ENCODE assay signal across 7 mouse cellular contexts in genomic region chr13:49652481-49653179, GRCm38 (mm10). TPM values are rescaled to one million over a fixed set of nuclear protein-coding genes. Genes with fewer than 3 reads are reported as not detected.
DNase-seq lines count a peak whose midpoint lies in the region; ATAC-seq lines count a peak whose summit lies in the region.

TSS of gene Cenpp (minus strand) at chr13:49652785.
TSS of gene Nol8 (plus strand) at chr13:49653078.

- H3K4me1 ChIP-seq in embryonic facial prominence, embryonic 12.5 days: peaks cover 7% of the 10 kb centered on the region; the same call in 1 of the 2 replicates
- peaks cover 4% of the 10 kb centered on the region for H3K4me1 ChIP-seq in limb, embryonic 11.5 days (ENCODE audit: control insufficient read depth, insufficient read depth, low read length)
- H3K4me1 ChIP-seq in midbrain, embryonic 14.5 days (ENCODE audit: control insufficient read depth, insufficient read depth, low read length): peaks cover 12% of the 10 kb centered on the region; the same call in 1 of the 2 replicates

- WGBS in embryonic facial prominence, embryonic 12.5 days: under 1% methylated on average over 68 of the region's 68 CpGs
- under 1% methylated on average over 64 of the region's 68 CpGs for WGBS in limb, embryonic 11.5 days
- WGBS in midbrain, embryonic 14.5 days: under 1% methylated on average over 68 of the region's 68 CpGs

- H3K9ac ChIP-seq in embryonic facial prominence, embryonic 12.5 days: peak within 1 kb of the TSS; percentile 61
- H3K9ac ChIP-seq in limb, embryonic 11.5 days (ENCODE audit: low read length): peak within 1 kb of the TSS; percentile 61
- H3K9ac ChIP-seq in midbrain, embryonic 14.5 days (replicated peaks; ENCODE audit: low read length): peak within 1 kb of the TSS; percentile 47

- peak within 1 kb of the TSS; percentile 81 for H3K4me3 ChIP-seq in embryonic facial prominence, embryonic 12.5 days
- H3K4me3 ChIP-seq in limb, embryonic 11.5 days (ENCODE audit: low read depth, low read length): peak within 1 kb of the TSS; percentile 82
- H3K4me3 ChIP-seq in midbrain, embryonic 14.5 days (replicated peaks; ENCODE audit: low read depth, low read length): peak within 1 kb of the TSS; percentile 56

- peak; percentile 99 for DNase-seq in adrenal gland, postnatal 25 days
- DNase-seq in heart, adult 11 months: peak; percentile 100
- peak; percentile 99 for DNase-seq in kidney, adult 18-20 months
- peak; percentile 100 for DNase-seq in limb, embryonic 11.5 days (ENCODE audit: low spot score)
- DNase-seq in midbrain, embryonic 14.5 days: peak; percentile 100
- peak; percentile 99 for DNase-seq in spleen, adult 18-20 months

- ATAC-seq in embryonic facial prominence, embryonic 12.5 days (ENCODE audit: insufficient number of reproducible peaks, insufficient read depth, low FRiP score, low TSS enrichment): peak; percentile 98
- peak; percentile 99 for ATAC-seq in limb, embryonic 11.5 days (ENCODE audit: insufficient number of reproducible peaks, low FRiP score, low TSS enrichment, low read depth)
- ATAC-seq in midbrain, embryonic 14.5 days (ENCODE audit: low FRiP score, low TSS enrichment): peak; percentile 99

- peak within 1 kb of the TSS; percentile 46; the same call in 1 of the 2 replicates for H3K27ac ChIP-seq in embryonic facial prominence, embryonic 12.5 days
- no peak within 1 kb of the TSS for H3K27ac ChIP-seq in limb, embryonic 11.5 days (replicated peaks; ENCODE audit: low read depth, low read length)
- no peak within 1 kb of the TSS for H3K27ac ChIP-seq in midbrain, embryonic 14.5 days (replicated peaks; ENCODE audit: low read depth, low read length)

- no peaks in the 10 kb centered on the region for H3K27me3 ChIP-seq in embryonic facial prominence, embryonic 12.5 days
- no peaks in the 10 kb centered on the region for H3K27me3 ChIP-seq in limb, embryonic 11.5 days (ENCODE audit: control insufficient read depth, insufficient read depth, low read length)
- no peaks in the 10 kb centered on the region for H3K27me3 ChIP-seq in midbrain, embryonic 14.5 days (ENCODE audit: control insufficient read depth, insufficient read depth, low read length)

- H3K36me3 ChIP-seq in embryonic facial prominence, embryonic 12.5 days: peaks cover 2% of the 10 kb centered on the region; the same call in 1 of the 2 replicates
- H3K36me3 ChIP-seq in limb, embryonic 11.5 days (ENCODE audit: control insufficient read depth, insufficient read depth, low read length): no peaks in the 10 kb centered on the region; the same call in 1 of the 2 replicates
- peaks cover 15% of the 10 kb centered on the region for H3K36me3 ChIP-seq in midbrain, embryonic 14.5 days (ENCODE audit: control insufficient read depth, insufficient read depth, low read length)

- H3K9me3 ChIP-seq in embryonic facial prominence, embryonic 12.5 days: no peaks in the 10 kb centered on the region
- H3K9me3 ChIP-seq in limb, embryonic 11.5 days (ENCODE audit: control insufficient read depth, low read length): no peaks in the 10 kb centered on the region
- H3K9me3 ChIP-seq in midbrain, embryonic 14.5 days (ENCODE audit: control insufficient read depth, low read length): no peaks in the 10 kb centered on the region

- H3K4me2 ChIP-seq in embryonic facial prominence, embryonic 12.5 days (replicated peaks): peak within 1 kb of the TSS; percentile 72
- peak within 1 kb of the TSS; percentile 74 for H3K4me2 ChIP-seq in limb, embryonic 11.5 days (ENCODE audit: low read depth, severe bottlenecking)
- peak within 1 kb of the TSS; percentile 77 for H3K4me2 ChIP-seq in midbrain, embryonic 14.5 days (ENCODE audit: low read length)

RNA-seq across cellular contexts. Expression of gene Cenpp, which starts in this region (rescaled TPM):
- 2.9 and 4.7 TPM in 2 replicates for total RNA-seq in adrenal gland, postnatal 25 days (2021)
- 26.9 and 29.2 TPM in 2 replicates for polyA plus RNA-seq in embryonic facial prominence, embryonic 12.5 days (2016; fragmentation: Nextera tagmentation; extraction: Ambion mirVana)
- polyA plus RNA-seq in limb, embryonic 11.5 days (2014; fragmentation: Nextera tagmentation; extraction: Ambion mirVana): 38.6 TPM in 2 replicates
- 7.4 and 9.6 TPM in 2 replicates for polyA plus RNA-seq in midbrain, embryonic 14.5 days (2014; fragmentation: Nextera tagmentation; extraction: Ambion mirVana)

RNA-seq across cellular contexts. Expression of gene Nol8, which starts in this region (rescaled TPM):
- 18.8 and 25.6 TPM in 2 replicates for total RNA-seq in adrenal gland, postnatal 25 days (2021)
- polyA plus RNA-seq in embryonic facial prominence, embryonic 12.5 days (2016; fragmentation: Nextera tagmentation; extraction: Ambion mirVana): 20.0 and 22.8 TPM in 2 replicates
- polyA plus RNA-seq in limb, embryonic 11.5 days (2014; fragmentation: Nextera tagmentation; extraction: Ambion mirVana): 19.6 and 22.6 TPM in 2 replicates
- 18.0 and 22.4 TPM in 2 replicates for polyA plus RNA-seq in midbrain, embryonic 14.5 days (2014; fragmentation: Nextera tagmentation; extraction: Ambion mirVana)
